Mouse (Mus musculus) hindbrain, embryonic 16.5 days (tissue): ENCODE measurements around the gene Nsun2. TPM values are rescaled to one million over a fixed set of nuclear protein-coding genes. Genes with fewer than 3 reads are reported as not detected.

Experiments used
- ATAC-seq: fragments of 200-750 bp; cut with Nextera tagmentation; 2 replicates; pipeline ENCODE4 v1.8.0; 2017; ENCODE audit warnings: moderate TSS enrichment, moderate library complexity
- H3K27ac ChIP-seq: fragments of 300-500 bp; sonication (generic); 2 replicates; pipeline ENCODE4 v1.5.1; 2014; ENCODE audit warnings: low read depth, mild to moderate bottlenecking, control low read depth, low read length, moderate library complexity
- H3K27me3 ChIP-seq: fragments of 300-500 bp; sonication (generic); replicated peaks from 2 replicates; pipeline ENCODE4 v1.6.1; 2014; ENCODE audit warnings: low read length; ENCODE audit not compliant: control insufficient read depth, insufficient read depth
- H3K36me3 ChIP-seq: fragments of 300-500 bp; sonication (generic); 2 replicates; pipeline ENCODE4 v1.6.1; 2014; ENCODE audit warnings: mild to moderate bottlenecking, low read length, moderate library complexity, mixed read lengths; ENCODE audit not compliant: control insufficient read depth, insufficient read depth
- H3K4me1 ChIP-seq: fragments of 300-500 bp; sonication (generic); 2 replicates; pipeline ENCODE4 v1.6.1; 2014; ENCODE audit warnings: low read depth, low read length; ENCODE audit not compliant: control insufficient read depth, insufficient read depth
- H3K4me2 ChIP-seq: fragments of 300-500 bp; sonication (generic); 2 replicates; pipeline ENCODE4 v1.6.1; 2014; ENCODE audit warnings: mild to moderate bottlenecking, low read length, control low read depth, moderate library complexity
- H3K4me3 ChIP-seq: fragments of 300-500 bp; sonication (generic); 2 replicates; pipeline ENCODE4 v1.5.1; 2014; ENCODE audit warnings: mild to moderate bottlenecking, low read length, control low read depth, moderate library complexity
- H3K9ac ChIP-seq: fragments of 300-500 bp; sonication (generic); 2 replicates; pipeline ENCODE4 v1.6.1; 2014; ENCODE audit warnings: low read depth, mild to moderate bottlenecking, control low read depth, low read length, moderate library complexity
- H3K9me3 ChIP-seq: fragments of 300-500 bp; sonication (generic); 2 replicates; pipeline ENCODE4 v1.6.1; 2014; ENCODE audit warnings: mild to moderate bottlenecking, low read length, moderate library complexity; ENCODE audit not compliant: control insufficient read depth
- WGBS: fragments of 180-500 bp; shearing (Covaris S2); extraction: QIAGEN DNeasy Blood & Tissue Kit; methylation state at CpG from one replicate; pipeline ENCODE4 v1.1.7; 2014; 5-methylcytosine and 5-hydroxymethylcytosine counted together
- polyA plus RNA-seq: library from polyadenylated mRNA; unstranded; fragments of >200 nt; fragmentation: Nextera tagmentation; extraction: Ambion mirVana; gene quantifications from 2 replicates; pipeline ENCODE4 v1.2.1, GENCODE M21; 2015

Gene Nsun2
- polyA plus RNA-seq, 1 experiment from 2014 or later = 73.8 TPM

DNA sequence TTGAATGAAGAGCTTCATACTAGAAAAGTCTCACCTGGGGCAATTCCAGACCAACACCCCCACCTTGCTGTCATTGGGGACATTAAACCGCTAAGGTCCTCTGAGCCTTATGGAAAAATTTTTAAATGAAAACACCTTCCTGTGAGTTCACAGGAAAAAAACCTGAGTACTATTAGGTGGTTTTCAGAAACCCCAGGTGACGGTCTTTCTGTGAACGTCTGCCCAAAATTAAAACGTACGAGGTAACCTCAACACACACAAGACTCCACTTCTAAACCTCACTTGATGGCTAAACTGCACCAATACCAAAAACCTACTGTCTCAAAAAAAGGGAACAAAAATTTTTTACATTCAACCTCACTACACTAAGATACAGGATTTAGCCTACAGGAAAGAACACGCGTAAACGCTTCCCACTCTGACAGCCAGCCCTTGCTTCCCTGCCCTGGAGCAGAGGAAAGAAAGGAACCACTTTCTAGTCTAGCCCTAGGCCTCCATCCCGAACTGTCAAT lies 597 bp upstream of the Nsun2 start:
- ATAC-seq = no peak
- Histone ChIP-seq H3K4me1 (peaks cover 46% of the 10 kb centered on the region), H3K9me3 (no peaks in the 10 kb centered on the region), H3K27me3 (no peaks in the 10 kb centered on the region), H3K4me2 (peak overlapping the region; percentile 99), H3K4me3 (peak overlapping the region; percentile 82), H3K36me3 (no peaks in the 10 kb centered on the region), H3K9ac (peak overlapping the region; percentile 93), H3K27ac (peak overlapping the region; percentile 98)
- WGBS = under 1% methylated on average over 9 of the region's 9 CpGs

- Histone ChIP-seq H3K4me1 (peaks cover 41% of the 10 kb centered on the region), H3K4me2 (peak within 1 kb of the TSS; percentile 99), H3K9me3 (no peaks in the 10 kb centered on the region), H3K27me3 (no peaks in the 10 kb centered on the region), H3K9ac (peak within 1 kb of the TSS; percentile 93), H3K36me3 (no peaks in the 10 kb centered on the region), H3K4me3 (peak within 1 kb of the TSS; percentile 82), H3K27ac (peak within 1 kb of the TSS; percentile 98)
- 0% methylated on average over 8 of the region's 57 CpGs for WGBS
- peak; percentile 83 for ATAC-seq
Measured at GRCm38 (mm10) chr13:69534334-69534653, 748 bp downstream of the Nsun2 start, which contains the start of gene Tent4a. Tent4a (minus strand) TSS chr13:69534617.

DNA sequence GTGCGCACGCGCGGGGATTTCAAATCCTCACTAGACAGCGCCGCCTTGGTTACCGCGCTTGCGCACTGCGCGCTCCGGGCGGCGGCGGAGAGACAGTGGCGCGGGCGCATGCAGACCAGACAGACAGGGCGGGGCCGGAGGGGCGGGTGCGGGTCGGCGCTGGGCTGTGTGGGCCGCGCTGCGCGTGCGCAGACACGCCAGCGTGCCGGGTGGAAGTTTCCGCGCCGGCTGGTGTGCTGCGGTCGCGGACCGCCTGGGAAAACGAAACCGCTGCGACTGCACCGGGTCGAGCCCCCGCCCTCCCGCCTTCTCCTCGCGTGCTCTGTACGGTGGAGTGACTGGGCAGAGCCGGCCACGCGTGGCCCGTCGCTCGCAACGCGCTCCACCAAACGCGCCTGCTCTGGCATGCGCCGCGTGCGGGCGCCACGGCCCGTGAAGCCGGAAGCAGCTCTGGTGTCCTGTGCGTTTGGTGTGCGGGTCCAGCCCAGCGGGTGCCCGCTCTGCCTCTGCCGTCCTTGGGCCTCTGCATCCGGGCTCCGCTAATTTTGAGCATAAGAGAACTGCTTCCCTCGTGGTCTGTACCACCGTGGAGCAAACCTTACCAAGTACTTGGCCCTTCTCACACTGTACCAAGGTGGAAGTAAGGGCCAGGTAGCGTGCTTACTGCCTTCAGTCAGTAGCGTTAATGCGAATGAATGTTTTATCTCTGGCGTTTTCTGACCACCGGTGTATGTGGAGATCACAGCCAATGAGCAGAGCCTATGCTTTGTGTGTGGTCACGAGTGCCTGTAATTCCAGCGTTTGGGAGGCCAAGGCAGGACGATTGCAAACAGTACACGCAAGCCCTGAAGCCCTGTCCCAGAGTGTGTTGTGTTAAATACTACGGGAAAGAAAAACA lies 1.4 kb downstream of the Nsun2 start:
- H3K9me3 ChIP-seq = no peaks in the 10 kb centered on the region
- H3K4me3 ChIP-seq = peak overlapping the region; percentile 82
- no peaks in the 10 kb centered on the region for H3K27me3 ChIP-seq
- WGBS = under 1% methylated on average over 64 of the region's 86 CpGs
- peak; percentile 94 for ATAC-seq
- H3K9ac ChIP-seq = peak overlapping the region; percentile 93
- H3K27ac ChIP-seq = peak overlapping the region; percentile 98
- peaks cover 41% of the 10 kb centered on the region for H3K4me1 ChIP-seq
- peak overlapping the region; percentile 72 for H3K4me2 ChIP-seq
- no peaks in the 10 kb centered on the region for H3K36me3 ChIP-seq

DNA sequence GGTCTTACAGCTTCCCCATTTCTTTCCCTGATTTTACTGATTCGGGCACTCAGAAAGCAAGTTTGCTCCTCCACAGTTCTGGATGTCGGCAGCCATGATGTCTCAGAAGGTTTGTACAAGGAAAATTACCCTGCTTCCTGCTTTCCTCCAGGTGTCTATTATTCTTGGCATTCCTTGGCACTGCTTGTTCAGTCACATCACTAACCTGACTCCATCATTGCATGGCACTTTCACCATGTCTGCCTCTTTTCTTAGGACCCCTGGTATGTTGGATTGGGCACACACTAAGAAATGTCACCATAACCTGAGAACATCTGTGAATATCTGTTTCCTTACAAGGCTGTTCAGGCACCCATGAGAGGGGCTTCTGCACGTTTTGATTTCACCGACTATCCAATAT lies 2.5 kb downstream of the Nsun2 start:
- Histone ChIP-seq H3K4me1 (peaks cover 31% of the 10 kb centered on the region), H3K27me3 (no peaks in the 10 kb centered on the region), H3K36me3 (no peaks in the 10 kb centered on the region), H3K4me2 (peak overlapping the region; percentile 72; the same call in 1 of the 2 replicates), H3K9me3 (no peaks in the 10 kb centered on the region), H3K4me3 (no peak overlapping the region), H3K27ac (no peak overlapping the region), H3K9ac (no peak overlapping the region)
- 86% methylated on average over 4 of the region's 4 CpGs for WGBS
- no peak for ATAC-seq

- no peak for ATAC-seq
- H3K36me3 ChIP-seq = no peaks in the 10 kb centered on the region
- WGBS = 64% methylated on average over 7 of the region's 7 CpGs
- no peaks in the 10 kb centered on the region for H3K9me3 ChIP-seq
- H3K27me3 ChIP-seq = no peaks in the 10 kb centered on the region
- H3K4me2 ChIP-seq = no peak overlapping the region
- no peak overlapping the region for H3K27ac ChIP-seq
- H3K4me3 ChIP-seq = no peak overlapping the region
- H3K4me1 ChIP-seq = peaks cover 17% of the 10 kb centered on the region
- H3K9ac ChIP-seq = no peak overlapping the region
Measured at GRCm38 (mm10) chr13:69537366-69537765, 3.8 kb downstream of the Nsun2 start.

DNA sequence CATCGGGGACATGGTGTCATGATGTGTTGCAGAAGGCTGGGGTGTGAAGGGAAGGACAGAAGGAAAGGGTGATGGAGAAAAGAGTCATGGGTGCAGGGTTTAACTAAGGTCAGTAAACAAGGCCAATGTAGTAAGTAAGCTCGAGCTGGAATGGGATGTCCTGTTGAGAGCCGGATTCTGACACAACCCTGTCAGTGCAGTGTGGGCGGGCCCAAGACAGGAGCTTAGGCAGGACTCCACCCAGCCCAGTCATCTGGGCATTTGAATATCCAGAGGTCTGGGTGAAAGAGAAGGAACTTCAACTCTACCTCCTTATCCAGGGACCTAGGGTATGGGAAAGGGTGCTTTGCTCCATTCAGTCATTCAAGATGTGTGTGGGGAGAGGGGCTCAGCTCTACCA lies 4.8 kb downstream of the Nsun2 start:
- WGBS = 31% methylated on average over 4 of the region's 4 CpGs
- no peak for ATAC-seq

DNA sequence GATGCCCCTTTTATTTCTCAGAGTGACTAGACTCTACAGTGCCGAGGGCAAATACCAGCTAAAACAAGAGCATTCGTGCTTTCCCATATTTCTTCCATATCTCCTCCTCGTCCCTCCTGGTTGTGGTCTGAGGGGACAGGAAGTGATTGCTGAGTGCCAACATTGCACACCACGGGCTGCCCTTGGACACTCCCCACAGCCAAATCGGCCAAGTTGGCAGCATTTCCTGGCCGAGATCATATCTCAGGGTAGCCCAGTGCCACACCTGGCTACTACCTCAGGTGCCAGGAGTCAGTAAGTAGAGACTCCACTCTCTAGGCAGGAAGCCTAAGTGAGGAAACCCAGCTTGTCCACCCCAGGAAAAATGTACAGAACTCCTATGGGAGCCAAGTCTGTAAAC lies 7.7 kb downstream of the Nsun2 start:
- Histone ChIP-seq H3K27ac (no peak overlapping the region), H3K27me3 (no peaks in the 10 kb centered on the region)
- 84% methylated on average over 6 of the region's 6 CpGs for WGBS

More for the DNA sequence above, 4.8 kb downstream of the Nsun2 start:
- H3K27me3 ChIP-seq = no peaks in the 10 kb centered on the region
- H3K4me3 ChIP-seq = no peak overlapping the region
- no peak overlapping the region for H3K9ac ChIP-seq
- H3K9me3 ChIP-seq = no peaks in the 10 kb centered on the region
- no peak overlapping the region for H3K4me2 ChIP-seq
- no peaks in the 10 kb centered on the region for H3K36me3 ChIP-seq
- H3K27ac ChIP-seq = no peak overlapping the region
- H3K4me1 ChIP-seq = peaks cover 13% of the 10 kb centered on the region

DNA sequence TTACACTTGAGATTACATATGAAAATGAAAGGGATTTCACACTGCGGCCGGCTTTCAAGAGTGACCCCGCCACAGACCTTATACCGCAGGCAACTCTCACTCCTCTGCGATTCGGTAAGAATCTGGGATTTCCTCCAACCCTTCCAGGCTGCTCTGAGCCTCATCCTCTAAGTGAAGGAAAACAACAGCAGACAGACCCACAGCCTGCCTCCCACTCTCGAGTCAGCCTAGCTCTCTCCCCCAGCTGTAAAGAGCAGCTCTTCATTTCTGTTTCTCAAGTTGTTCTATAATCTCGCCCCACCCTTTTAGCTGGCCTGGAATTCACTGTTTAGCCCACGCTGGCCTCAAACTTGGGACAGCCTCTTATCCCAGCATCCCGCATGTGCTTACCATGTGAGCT lies 8.2 kb downstream of the Nsun2 start:
- Histone ChIP-seq H3K36me3 (no peaks in the 10 kb centered on the region), H3K27ac (no peak overlapping the region), H3K4me2 (no peak overlapping the region), H3K27me3 (no peaks in the 10 kb centered on the region), H3K4me3 (no peak overlapping the region), H3K9ac (no peak overlapping the region), H3K4me1 (peaks cover 8% of the 10 kb centered on the region), H3K9me3 (no peaks in the 10 kb centered on the region)
- no peak for ATAC-seq
- 69% methylated on average over 10 of the region's 10 CpGs for WGBS

More for the DNA sequence above, 7.7 kb downstream of the Nsun2 start:
- H3K4me1 ChIP-seq = peaks cover 10% of the 10 kb centered on the region
- H3K4me3 ChIP-seq = no peak overlapping the region
- no peaks in the 10 kb centered on the region for H3K36me3 ChIP-seq
- ATAC-seq = no peak
- H3K4me2 ChIP-seq = no peak overlapping the region
- no peaks in the 10 kb centered on the region for H3K9me3 ChIP-seq
- H3K9ac ChIP-seq = no peak overlapping the region

GRCm38 (mm10) chr13:69542571-69543352 lies 9.2 kb downstream of the Nsun2 start:
- Histone ChIP-seq H3K4me3 (no peak overlapping the region), H3K27me3 (no peaks in the 10 kb centered on the region), H3K27ac (no peak overlapping the region), H3K4me1 (peaks cover 8% of the 10 kb centered on the region), H3K9ac (no peak overlapping the region), H3K36me3 (no peaks in the 10 kb centered on the region), H3K9me3 (no peaks in the 10 kb centered on the region), H3K4me2 (no peak overlapping the region)
- WGBS = 36% methylated on average over 17 of the region's 17 CpGs
- no peak for ATAC-seq
